Mouse (Mus musculus) stomach, postnatal 0 days (tissue): ENCODE measurements around the gene Pheta2. TPM values are rescaled to one million over a fixed set of nuclear protein-coding genes. Genes with fewer than 3 reads are reported as not detected.

Experiments used
- ATAC-seq: fragments of 200-750 bp; cut with Nextera tagmentation; 2 replicates; pipeline ENCODE4 v1.8.0; 2017; ENCODE audit not compliant: low FRiP score, low TSS enrichment
- DNase-seq: peaks from one replicate; pipeline ENCODE4 v3.0.0-alpha.2; 2016; ENCODE audit warnings: low spot score
- H3K27ac ChIP-seq: fragments of 300-500 bp; sonication (generic); replicated peaks from 2 replicates; pipeline ENCODE4 v1.5.1; 2014; ENCODE audit warnings: mild to moderate bottlenecking, control low read depth
- H3K27me3 ChIP-seq: fragments of 300-500 bp; sonication (generic); 2 replicates; pipeline ENCODE4 v1.6.1; 2014; ENCODE audit warnings: low read length; ENCODE audit not compliant: control insufficient read depth, insufficient read depth
- H3K36me3 ChIP-seq: fragments of 300-500 bp; sonication (generic); 2 replicates; pipeline ENCODE4 v1.6.1; 2014; ENCODE audit warnings: low read length, mixed read lengths; ENCODE audit not compliant: control insufficient read depth, insufficient read depth
- H3K4me1 ChIP-seq: fragments of 300-500 bp; sonication (generic); replicated peaks from 2 replicates; pipeline ENCODE4 v1.6.1; 2014; ENCODE audit warnings: antibody characterized with exemption; ENCODE audit not compliant: control insufficient read depth, insufficient read depth
- H3K4me2 ChIP-seq: fragments of 300-500 bp; sonication (generic); replicated peaks from 2 replicates; pipeline ENCODE4 v1.6.1; 2014; ENCODE audit warnings: low read depth, mild to moderate bottlenecking, control low read depth, moderate library complexity
- H3K4me3 ChIP-seq: fragments of 300-500 bp; sonication (generic); 2 replicates; pipeline ENCODE4 v1.5.1; 2014; ENCODE audit warnings: low read depth, low read length, control low read depth
- H3K9ac ChIP-seq: fragments of 300-500 bp; sonication (generic); 2 replicates; pipeline ENCODE4 v1.6.1; 2014; ENCODE audit warnings: mild to moderate bottlenecking, low read length, control low read depth, mixed read lengths
- H3K9me3 ChIP-seq: fragments of 300-500 bp; sonication (generic); 2 replicates; pipeline ENCODE4 v1.6.1; 2016; ENCODE audit warnings: low read length; ENCODE audit not compliant: control insufficient read depth
- CTCF ChIP-seq: IDR thresholded peaks from 2 replicates; pipeline ENCODE4 v1.5.1; 2016; ENCODE audit warnings: antibody characterized with exemption, low read depth, mild to moderate bottlenecking, moderate library complexity
- EP300 ChIP-seq: optimal IDR thresholded peaks from 2 replicates; pipeline ENCODE3; 2016; ENCODE audit warnings: antibody characterized with exemption
- WGBS: fragments of 180-500 bp; shearing (Covaris S2); extraction: QIAGEN DNeasy Blood & Tissue Kit; methylation state at CpG from one replicate; pipeline ENCODE4 v1.1.7; 2014; 5-methylcytosine and 5-hydroxymethylcytosine counted together
- polyA plus RNA-seq: library from polyadenylated mRNA; unstranded; fragments of >200 nt; fragmentation: Nextera tagmentation; extraction: Ambion mirVana; gene quantifications from 2 replicates; pipeline ENCODE4 v1.2.1, GENCODE M21; 2015

Pheta2 gene
- polyA plus RNA-seq = 6.2 and 6.3 TPM in 2 replicates

- DNase-seq (peak; percentile 98), ATAC-seq (peak; percentile 87)
- H3K27ac ChIP-seq = peak within 1 kb of the TSS; percentile 86
Observed at GRCm38 (mm10) chr15:82338593-82339112, at the start of gene Pheta2, which contains the start of the genes Naga and Smdt1. Gene Pheta2, plus strand, starts transcription at chr15:82338942. Gene Naga, minus strand, starts transcription at chr15:82338925. Gene Smdt1, plus strand, starts transcription at chr15:82338959.

GRCm38 (mm10) chr15:82290252-82290651, 48.5 kb upstream of the Pheta2 start:
- 89% methylated on average over 7 of the region's 7 CpGs for WGBS
- no peaks in the 10 kb centered on the region for H3K27me3 ChIP-seq
- no peak for TF ChIP-seq CTCF
- TF ChIP-seq EP300 = no peak

More at GRCm38 (mm10) chr15:82338593-82339112, at the start of gene Pheta2, which contains the start of the genes Naga and Smdt1:
- TF ChIP-seq EP300 (no peak), CTCF (peak; percentile 40; the same call in 1 of the 2 replicates)
- H3K4me2 ChIP-seq = peak within 1 kb of the TSS; percentile 66
- under 1% methylated on average over 41 of the region's 41 CpGs for WGBS
- peaks cover 13% of the 10 kb centered on the region; the same call in 1 of the 2 replicates for H3K36me3 ChIP-seq
- H3K9ac ChIP-seq = peak within 1 kb of the TSS; percentile 78
- H3K9me3 ChIP-seq = no peaks in the 10 kb centered on the region
- no peaks in the 10 kb centered on the region for H3K27me3 ChIP-seq
- H3K4me3 ChIP-seq = peak within 1 kb of the TSS; percentile 67
- peaks cover 6% of the 10 kb centered on the region for H3K4me1 ChIP-seq

GRCm38 (mm10) chr15:82292851-82293250, 45.9 kb upstream of the Pheta2 start:
- H3K4me2 ChIP-seq = no peak overlapping the region
- H3K27me3 ChIP-seq = no peaks in the 10 kb centered on the region
- H3K36me3 ChIP-seq = no peaks in the 10 kb centered on the region
- no peaks in the 10 kb centered on the region for H3K9me3 ChIP-seq
- ATAC-seq (no peak), DNase-seq (no peak)
- H3K4me3 ChIP-seq = no peak overlapping the region
- no peaks in the 10 kb centered on the region for H3K4me1 ChIP-seq
- TF ChIP-seq EP300 (no peak), CTCF (no peak)
- no peak overlapping the region for H3K9ac ChIP-seq
- 22% methylated on average over 5 of the region's 5 CpGs for WGBS
- no peak overlapping the region for H3K27ac ChIP-seq

More at GRCm38 (mm10) chr15:82290252-82290651, 48.5 kb upstream of the Pheta2 start:
- H3K27ac ChIP-seq = no peak overlapping the region
- no peaks in the 10 kb centered on the region for H3K4me1 ChIP-seq
- DNase-seq (no peak), ATAC-seq (no peak)
- no peak overlapping the region for H3K9ac ChIP-seq
- H3K4me3 ChIP-seq = no peak overlapping the region
- no peaks in the 10 kb centered on the region for H3K36me3 ChIP-seq
- H3K9me3 ChIP-seq = no peaks in the 10 kb centered on the region
- H3K4me2 ChIP-seq = no peak overlapping the region

- WGBS = 5% methylated on average over 7 of the region's 7 CpGs
- Histone ChIP-seq H3K27ac (no peak overlapping the region), H3K4me2 (no peak overlapping the region), H3K9ac (no peak overlapping the region), H3K4me1 (no peaks in the 10 kb centered on the region), H3K36me3 (no peaks in the 10 kb centered on the region), H3K27me3 (no peaks in the 10 kb centered on the region), H3K9me3 (no peaks in the 10 kb centered on the region), H3K4me3 (no peak overlapping the region)
- DNase-seq (peak; percentile 24), ATAC-seq (peak; percentile 40; the same call in 1 of the 2 replicates)
- TF ChIP-seq EP300 (no peak), CTCF (no peak)
Observed at GRCm38 (mm10) chr15:82293271-82293711, 45.5 kb upstream of the Pheta2 start.

GRCm38 (mm10) chr15:82294059-82294458, 44.7 kb upstream of the Pheta2 start:
- no peak overlapping the region for H3K4me3 ChIP-seq
- H3K36me3 ChIP-seq = no peaks in the 10 kb centered on the region
- TF ChIP-seq EP300 (no peak), CTCF (peak; percentile 79)
- H3K27me3 ChIP-seq = no peaks in the 10 kb centered on the region
- no peak overlapping the region; the same call in 1 of the 2 replicates for H3K4me2 ChIP-seq
- DNase-seq (peak; percentile 41), ATAC-seq (peak; percentile 39; the same call in 1 of the 2 replicates)
- no peaks in the 10 kb centered on the region for H3K4me1 ChIP-seq
- H3K9ac ChIP-seq = no peak overlapping the region
- no peak overlapping the region for H3K27ac ChIP-seq
- H3K9me3 ChIP-seq = no peaks in the 10 kb centered on the region
- 31% methylated on average over 8 of the region's 8 CpGs for WGBS
